Mouse (Mus musculus) hindbrain, postnatal 0 days (tissue): ENCODE data around the gene Cyp4v3. TPM values are rescaled to one million over a fixed set of nuclear protein-coding genes. Genes with fewer than 3 reads are reported as not detected.
A peak's percentile ranks its signal among the peaks of the same experiment; 100 is the strongest.

ENCODE experiments used
- ATAC-seq: fragments of 200-750 bp; cut with Nextera tagmentation; 2 replicates; pipeline ENCODE4 v1.8.0; 2017; ENCODE audit warnings: mild to moderate bottlenecking, moderate TSS enrichment, moderate library complexity
- DNase-seq: peaks from one replicate; pipeline ENCODE4 v3.0.0-alpha.2; 2015; ENCODE audit warnings: low spot score
- H3K27ac ChIP-seq: fragments of 300-500 bp; sonication (generic); 2 replicates; pipeline ENCODE4 v1.5.1; 2014; ENCODE audit warnings: mild to moderate bottlenecking
- H3K27me3 ChIP-seq: fragments of 300-500 bp; sonication (generic); 2 replicates; pipeline ENCODE4 v1.6.1; 2014; ENCODE audit warnings: low read length, mixed read lengths; ENCODE audit not compliant: insufficient read depth
- H3K36me3 ChIP-seq: fragments of 300-500 bp; sonication (generic); 2 replicates; pipeline ENCODE4 v1.6.1; 2014; ENCODE audit warnings: low read length, mixed read lengths; ENCODE audit not compliant: insufficient read depth
- H3K4me1 ChIP-seq: fragments of 300-500 bp; sonication (generic); 2 replicates; pipeline ENCODE4 v1.6.1; 2014; ENCODE audit warnings: antibody characterized with exemption, low read length, mixed read lengths; ENCODE audit not compliant: insufficient read depth
- H3K4me2 ChIP-seq: fragments of 300-500 bp; sonication (generic); 2 replicates; pipeline ENCODE4 v1.6.1; 2014; ENCODE audit warnings: low read depth, mild to moderate bottlenecking, low read length, moderate library complexity, mixed read lengths
- H3K4me3 ChIP-seq: fragments of 300-500 bp; sonication (generic); 2 replicates; pipeline ENCODE4 v1.5.1; 2014; ENCODE audit warnings: low read length
- H3K9ac ChIP-seq: fragments of 300-500 bp; sonication (generic); replicated peaks from 2 replicates; pipeline ENCODE4 v1.6.1; 2014; ENCODE audit warnings: mild to moderate bottlenecking, low read length, moderate library complexity, mixed read lengths
- H3K9me3 ChIP-seq: fragments of 300-500 bp; sonication (generic); 2 replicates; pipeline ENCODE4 v1.6.1; 2016; ENCODE audit warnings: low read length, mixed read lengths
- CTCF ChIP-seq: IDR thresholded peaks from 2 replicates; pipeline ENCODE4 v1.5.1; 2016; ENCODE audit warnings: antibody characterized with exemption, control low read depth, low read depth
- WGBS: fragments of 180-500 bp; shearing (Covaris S2); extraction: QIAGEN DNeasy Blood & Tissue Kit; methylation state at CpG from one replicate; pipeline ENCODE4 v1.1.7; 2014; 5-methylcytosine and 5-hydroxymethylcytosine counted together
- polyA plus RNA-seq: library from polyadenylated mRNA; unstranded; fragments of >200 nt; fragmentation: Nextera tagmentation; extraction: Ambion mirVana; gene quantifications from 2 replicates; pipeline ENCODE4 v1.2.1, GENCODE M21; 2015
- total RNA-seq: library from RNA; depleted of rRNA; stranded (reverse); fragments of >200 nt; gene quantifications from 2 replicates; pipeline ENCODE4 v1.2.3, GENCODE M21; 2014

The Cyp4v3 gene
- total and polyA plus RNA-seq, 2 experiments from 2014 or later, result 2.4 to 2.8 TPM

DNA sequence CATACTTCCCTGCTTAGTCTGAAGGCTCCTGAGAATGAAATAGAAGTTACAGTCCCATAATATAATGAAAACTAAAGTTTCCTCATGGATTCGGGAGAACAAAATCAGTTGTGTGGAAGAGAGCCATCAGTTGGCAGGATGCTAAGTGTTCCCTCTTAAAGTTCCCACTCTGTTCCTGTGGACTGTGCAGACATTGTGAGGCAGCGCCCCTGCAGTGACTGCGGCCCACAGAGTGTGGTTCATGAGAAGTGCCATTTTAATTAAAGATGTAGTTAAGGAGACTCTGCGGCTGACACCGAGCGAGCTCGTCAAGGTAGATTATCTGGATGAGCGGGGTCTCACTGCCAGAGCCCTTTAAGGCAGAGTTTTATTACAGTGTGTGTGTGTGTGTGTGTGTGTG is 30.6 kb downstream of the Cyp4v3 start:
- peak; percentile 20 for DNase-seq
- Histone ChIP-seq H3K27me3 (no peaks in the 10 kb centered on the region), H3K4me3 (no peak overlapping the region), H3K9ac (no peak overlapping the region), H3K4me1 (no peaks in the 10 kb centered on the region), H3K9me3 (no peaks in the 10 kb centered on the region), H3K4me2 (no peak overlapping the region), H3K27ac (no peak overlapping the region), H3K36me3 (no peaks in the 10 kb centered on the region)
- ATAC-seq, result peak; percentile 61; the same call in 1 of the 2 replicates
- peak; percentile 16; the same call in 1 of the 2 replicates for TF ChIP-seq CTCF
- WGBS, result 54% methylated on average over 8 of the region's 8 CpGs

- WGBS, result 91% methylated on average over 6 of the region's 6 CpGs
- Histone ChIP-seq H3K4me2 (no peak overlapping the region), H3K27ac (no peak overlapping the region), H3K36me3 (no peaks in the 10 kb centered on the region), H3K4me3 (no peak overlapping the region), H3K9me3 (no peaks in the 10 kb centered on the region), H3K9ac (no peak overlapping the region), H3K4me1 (no peaks in the 10 kb centered on the region), H3K27me3 (no peaks in the 10 kb centered on the region)
- no peak for ATAC-seq
- DNase-seq, result no peak
- no peak for TF ChIP-seq CTCF
Observed at GRCm38 (mm10) chr8:45295276-45295675, 37.7 kb downstream of the Cyp4v3 start.

DNA sequence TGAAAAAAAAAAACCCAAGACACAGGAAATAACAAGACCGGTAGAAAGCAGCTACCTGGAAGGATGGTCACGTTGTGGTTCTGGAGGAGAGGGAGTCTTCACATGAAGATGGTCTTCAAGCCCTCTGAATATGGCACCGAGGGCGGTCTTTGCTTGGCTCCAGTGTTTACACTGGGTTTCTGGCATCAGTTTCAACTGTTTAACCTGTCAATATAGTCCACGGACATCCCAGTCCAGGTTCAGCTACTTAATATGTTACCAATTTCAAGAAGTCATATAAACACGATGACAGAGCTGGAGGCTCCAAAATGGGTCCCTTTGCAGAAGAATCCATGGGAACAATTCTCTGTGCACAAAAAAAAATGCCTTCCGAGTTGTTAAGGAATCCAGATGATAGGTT is 38.3 kb downstream of the Cyp4v3 start, which contains the start of gene Klkb1:
Gene Klkb1 (minus strand): TSS at position 173 of the 400 bp plus-strand sequence.
- WGBS, result 95% methylated on average over 7 of the region's 7 CpGs
- ATAC-seq (no peak), DNase-seq (no peak)
- no peak within 1 kb of the TSS for H3K27ac ChIP-seq
- H3K36me3 ChIP-seq, result no peaks in the 10 kb centered on the region
- H3K4me1 ChIP-seq, result no peaks in the 10 kb centered on the region
- H3K4me3 ChIP-seq, result no peak within 1 kb of the TSS
- H3K9me3 ChIP-seq, result no peaks in the 10 kb centered on the region
- no peak within 1 kb of the TSS for H3K9ac ChIP-seq
- TF ChIP-seq CTCF, result no peak
- H3K27me3 ChIP-seq, result no peaks in the 10 kb centered on the region
- no peak within 1 kb of the TSS for H3K4me2 ChIP-seq

GRCm38 (mm10) chr8:45291790-45292189 is 41.2 kb downstream of the Cyp4v3 start:
- Histone ChIP-seq H3K9me3 (no peaks in the 10 kb centered on the region), H3K4me3 (no peak overlapping the region), H3K4me2 (no peak overlapping the region), H3K27me3 (no peaks in the 10 kb centered on the region), H3K4me1 (no peaks in the 10 kb centered on the region), H3K9ac (no peak overlapping the region), H3K27ac (no peak overlapping the region), H3K36me3 (no peaks in the 10 kb centered on the region)
- WGBS, result 80% methylated on average over 2 of the region's 2 CpGs
- TF ChIP-seq CTCF, result no peak
- DNase-seq (peak; percentile 49), ATAC-seq (peak; percentile 71)

- TF ChIP-seq CTCF, result no peak
- WGBS, result 84% methylated on average over 8 of the region's 8 CpGs
Observed at GRCm38 (mm10) chr8:45281630-45282029, 51.4 kb downstream of the Cyp4v3 start.

GRCm38 (mm10) chr8:45277453-45277852 is 55.6 kb downstream of the Cyp4v3 start:
- Histone ChIP-seq H3K27me3 (no peaks in the 10 kb centered on the region), H3K36me3 (no peaks in the 10 kb centered on the region), H3K9ac (no peak overlapping the region), H3K4me2 (no peak overlapping the region), H3K4me3 (no peak overlapping the region), H3K9me3 (no peaks in the 10 kb centered on the region), H3K4me1 (no peaks in the 10 kb centered on the region), H3K27ac (no peak overlapping the region)
- no peak for TF ChIP-seq CTCF
- WGBS, result 91% methylated on average over 3 of the region's 3 CpGs
- ATAC-seq (no peak), DNase-seq (no peak)

More at GRCm38 (mm10) chr8:45281630-45282029, 51.4 kb downstream of the Cyp4v3 start:
- no peak for ATAC-seq
- Histone ChIP-seq H3K27me3 (no peaks in the 10 kb centered on the region), H3K9me3 (no peaks in the 10 kb centered on the region), H3K9ac (no peak overlapping the region), H3K27ac (no peak overlapping the region), H3K36me3 (no peaks in the 10 kb centered on the region), H3K4me3 (no peak overlapping the region), H3K4me2 (no peak overlapping the region), H3K4me1 (no peaks in the 10 kb centered on the region)
- no peak for DNase-seq

DNA sequence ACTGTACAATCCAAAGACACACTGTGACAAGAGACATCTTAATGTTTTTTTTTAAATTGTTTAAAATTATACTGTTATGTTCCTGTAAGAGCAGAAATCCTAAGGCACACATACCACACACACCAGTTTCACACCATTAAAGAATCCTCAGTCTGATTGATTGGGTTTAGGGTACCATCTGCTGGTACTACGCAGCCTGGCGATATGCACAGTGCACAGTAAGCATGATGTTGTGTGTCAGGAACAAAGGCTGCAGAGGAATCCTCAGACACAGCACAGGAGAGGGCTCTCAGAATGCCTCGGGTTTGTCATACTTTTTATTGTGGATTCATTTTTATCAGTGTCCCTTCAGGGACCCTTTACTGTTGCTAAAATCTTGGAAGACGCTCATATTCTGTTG is 58.7 kb downstream of the Cyp4v3 start:
- H3K27me3 ChIP-seq, result no peaks in the 10 kb centered on the region
- H3K27ac ChIP-seq, result no peak overlapping the region
- DNase-seq (no peak), ATAC-seq (no peak)
- H3K4me3 ChIP-seq, result no peak overlapping the region
- WGBS, result 69% methylated on average over 4 of the region's 4 CpGs
- H3K9ac ChIP-seq, result no peak overlapping the region
- no peaks in the 10 kb centered on the region for H3K4me1 ChIP-seq
- no peaks in the 10 kb centered on the region for H3K36me3 ChIP-seq
- H3K4me2 ChIP-seq, result no peak overlapping the region
- no peak for TF ChIP-seq CTCF
- H3K9me3 ChIP-seq, result no peaks in the 10 kb centered on the region
